Mouse (Mus musculus) urinary bladder, postnatal 4 days (tissue): ENCODE measurements around the gene Vmn1r177.
"Not testable (repeated sequence)": the region's sequence is repeated elsewhere in the genome, so short reads cannot be mapped to it uniquely, and the experiment has no call there.

Experiments
- DNase-seq, 2 experiments: peaks; one replicate each; pipeline ENCODE4 v3.0.0; 2021 to 2022; ENCODE audit warnings: low spot score in 2 of 2

Gene Vmn1r177

GRCm38 (mm10) chr7:23866349-23866748, at the start of gene Vmn1r177:
Gene Vmn1r177, minus strand, starts transcription at chr7:23866449.
- DNase-seq = not testable (repeated sequence)

DNA sequence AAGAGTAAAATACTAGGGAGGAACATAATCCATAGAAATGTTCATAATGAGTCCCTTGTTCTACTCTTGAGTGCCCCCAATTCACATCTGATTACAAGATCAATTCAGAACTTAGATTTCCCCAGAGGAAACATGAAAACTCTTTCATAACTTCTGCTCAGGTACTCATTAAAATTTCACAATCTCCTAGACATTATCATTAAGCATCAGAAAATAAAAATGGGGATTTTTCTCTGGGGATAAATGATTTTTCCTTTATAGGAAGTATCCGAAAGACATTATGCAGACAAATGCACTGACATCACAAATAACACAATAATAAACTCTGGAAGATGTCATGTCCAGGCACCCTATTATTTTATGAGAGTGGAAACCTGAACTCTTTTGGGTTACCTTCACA, 25.5 kb upstream of the Vmn1r177 start, which contains the start of gene Vmn1r178:
Vmn1r178 (plus strand) TSS at position 301 of the 400 bp plus-strand sequence.
- DNase-seq = no peak

- not testable (repeated sequence) for DNase-seq
These were observed 10.7 kb upstream of the Vmn1r177 start for GRCm38 (mm10) chr7:23876918-23877317.

DNA sequence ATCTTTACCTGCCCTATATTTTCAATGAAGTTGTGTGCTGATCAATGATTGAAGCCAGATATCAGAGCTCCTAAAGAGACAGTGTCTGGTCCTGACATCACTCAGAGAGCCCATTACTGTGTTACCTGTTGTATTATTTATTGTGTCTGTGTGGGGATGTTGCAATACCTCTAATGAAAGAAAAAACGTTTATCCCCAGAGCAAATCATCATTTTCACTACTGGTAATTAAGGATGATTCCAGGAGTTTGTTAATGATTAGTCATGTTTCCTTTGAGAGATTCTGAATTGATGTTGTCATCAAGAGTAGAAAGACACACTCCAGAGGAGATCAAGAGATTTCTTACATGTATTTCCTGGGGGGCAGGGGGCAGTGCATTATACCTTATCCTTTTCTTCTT, 29.0 kb downstream of the Vmn1r177 start, which contains the start of gene Vmn1r176:
Vmn1r176 (minus strand) TSS at position 101 of the 400 bp plus-strand sequence.
- not testable (repeated sequence) for DNase-seq
